Mouse (Mus musculus) olfactory bulb, adult 2 months (tissue): Measurements from ENCODE around the gene Stk11.

Source experiments
- CTCF ChIP-seq: fragments of 200-500 bp; IDR thresholded peaks from 2 replicates; pipeline ENCODE4 v1.5.1; 2012; ENCODE audit warnings: low read depth, mild to moderate bottlenecking, low read length, moderate library complexity; ENCODE audit not compliant: insufficient read depth
- POLR2A ChIP-seq: fragments of 200-500 bp; IDR thresholded peaks from 2 replicates; pipeline ENCODE4 v1.6.1; 2012; ENCODE audit warnings: mild to moderate bottlenecking, low read depth, low read length, moderate library complexity; ENCODE audit not compliant: insufficient read depth

DNA sequence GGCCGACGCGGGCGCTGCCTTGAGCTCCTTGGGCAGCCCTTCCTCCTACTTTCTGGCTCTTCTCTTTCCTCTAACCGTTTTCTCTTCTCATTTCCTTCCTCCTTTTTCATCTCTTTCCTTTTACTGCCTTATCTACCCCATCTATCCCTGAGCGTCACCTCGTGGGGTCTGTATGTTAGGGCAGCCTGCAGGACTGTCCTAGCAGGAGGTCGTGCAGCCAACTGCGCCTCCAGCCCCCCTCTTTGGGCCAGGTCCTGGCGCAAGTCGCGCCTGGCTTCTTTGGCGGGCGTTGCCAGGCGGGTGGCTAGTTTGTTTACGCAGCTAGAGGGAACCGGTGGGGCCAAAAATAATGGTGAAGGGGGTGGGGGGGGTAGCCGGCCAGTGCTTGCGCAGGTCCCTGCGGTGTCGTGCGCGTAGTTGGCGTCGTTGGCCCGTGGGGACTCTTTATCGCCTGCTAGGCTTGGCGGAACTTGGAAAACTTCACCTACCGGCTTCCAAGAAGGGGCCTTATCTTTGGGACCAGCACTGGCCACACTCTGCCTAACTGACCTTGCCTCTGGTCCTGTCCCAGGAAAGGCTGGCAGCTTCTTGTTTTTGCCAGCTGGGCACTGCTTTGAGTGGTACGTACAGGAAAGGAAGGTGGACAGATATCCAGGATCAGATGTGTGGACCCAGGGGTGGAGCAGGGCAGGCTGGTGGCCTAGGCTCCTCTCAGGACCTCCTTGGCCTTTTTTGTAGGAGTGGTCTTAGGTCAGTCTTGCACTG is 1.5 kb downstream of the Stk11 start:
- TF ChIP-seq CTCF, result no peak
- no peak for TF ChIP-seq POLR2A
